Mouse (Mus musculus): Measurements from ENCODE around the gene Rflna. TPM values are rescaled to one million over a fixed set of nuclear protein-coding genes. Genes with fewer than 3 reads are reported as not detected.

Rflna gene
- total RNA-seq (2017): not detected in 2 replicates

GRCm38 (mm10) chr5:125002969-125003872, at the start of gene Rflna:
Rflna (plus strand) TSS chr5:125003221.
- ATAC-seq (replicated peaks in 1 of 2; ENCODE audit: insufficient read depth in 1 of 2, low FRiP score in 2 of 2, low TSS enrichment in 1 of 2, low read depth in 1 of 2, poor library complexity in 2 of 2, severe bottlenecking in 2 of 2): no peak; a peak in 1 of 4 replicates

GRCm38 (mm10) chr5:124954404-124955305, 48.4 kb upstream of the Rflna start:
- ATAC-seq (replicated peaks in 1 of 2; ENCODE audit: insufficient read depth in 1 of 2, low FRiP score in 2 of 2, low TSS enrichment in 1 of 2, low read depth in 1 of 2, poor library complexity in 2 of 2, severe bottlenecking in 2 of 2): peak; percentile 67 to 70

- ATAC-seq (replicated peaks in 1 of 2; ENCODE audit: insufficient read depth in 1 of 2, low FRiP score in 2 of 2, low TSS enrichment in 1 of 2, low read depth in 1 of 2, poor library complexity in 2 of 2, severe bottlenecking in 2 of 2): no peak
These were observed 45.5 kb upstream of the Rflna start for GRCm38 (mm10) chr5:124957491-124957890.

GRCm38 (mm10) chr5:124959099-124959498, 43.9 kb upstream of the Rflna start:
- ATAC-seq (replicated peaks in 1 of 2; ENCODE audit: insufficient read depth in 1 of 2, low FRiP score in 2 of 2, low TSS enrichment in 1 of 2, low read depth in 1 of 2, poor library complexity in 2 of 2, severe bottlenecking in 2 of 2): no peak

GRCm38 (mm10) chr5:124960131-124960901, 42.7 kb upstream of the Rflna start:
- no peak for ATAC-seq (replicated peaks in 1 of 2; ENCODE audit: insufficient read depth in 1 of 2, low FRiP score in 2 of 2, low TSS enrichment in 1 of 2, low read depth in 1 of 2, poor library complexity in 2 of 2, severe bottlenecking in 2 of 2)

- ATAC-seq (replicated peaks in 1 of 2; ENCODE audit: insufficient read depth in 1 of 2, low FRiP score in 2 of 2, low TSS enrichment in 1 of 2, low read depth in 1 of 2, poor library complexity in 2 of 2, severe bottlenecking in 2 of 2): no peak
These were observed 41.6 kb upstream of the Rflna start for GRCm38 (mm10) chr5:124961433-124961832.

- no peak for ATAC-seq (replicated peaks in 1 of 2; ENCODE audit: insufficient read depth in 1 of 2, low FRiP score in 2 of 2, low TSS enrichment in 1 of 2, low read depth in 1 of 2, poor library complexity in 2 of 2, severe bottlenecking in 2 of 2)
These were observed 40.3 kb upstream of the Rflna start for GRCm38 (mm10) chr5:124962761-124963160.

- no peak for ATAC-seq (replicated peaks in 1 of 2; ENCODE audit: insufficient read depth in 1 of 2, low FRiP score in 2 of 2, low TSS enrichment in 1 of 2, low read depth in 1 of 2, poor library complexity in 2 of 2, severe bottlenecking in 2 of 2)
These were observed 39.0 kb upstream of the Rflna start for GRCm38 (mm10) chr5:124963806-124964672.

GRCm38 (mm10) chr5:124966622-124967332, 36.2 kb upstream of the Rflna start:
- ATAC-seq (replicated peaks in 1 of 2; ENCODE audit: insufficient read depth in 1 of 2, low FRiP score in 2 of 2, low TSS enrichment in 1 of 2, low read depth in 1 of 2, poor library complexity in 2 of 2, severe bottlenecking in 2 of 2): no peak

GRCm38 (mm10) chr5:124969790-124970189, 33.2 kb upstream of the Rflna start:
- no peak for ATAC-seq (replicated peaks in 1 of 2; ENCODE audit: insufficient read depth in 1 of 2, low FRiP score in 2 of 2, low TSS enrichment in 1 of 2, low read depth in 1 of 2, poor library complexity in 2 of 2, severe bottlenecking in 2 of 2)

GRCm38 (mm10) chr5:124986222-124986621, 16.8 kb upstream of the Rflna start:
- ATAC-seq (replicated peaks in 1 of 2; ENCODE audit: insufficient read depth in 1 of 2, low FRiP score in 2 of 2, low TSS enrichment in 1 of 2, low read depth in 1 of 2, poor library complexity in 2 of 2, severe bottlenecking in 2 of 2): no peak

- no peak for ATAC-seq (replicated peaks in 1 of 2; ENCODE audit: insufficient read depth in 1 of 2, low FRiP score in 2 of 2, low TSS enrichment in 1 of 2, low read depth in 1 of 2, poor library complexity in 2 of 2, severe bottlenecking in 2 of 2)
These were observed 16.4 kb upstream of the Rflna start for GRCm38 (mm10) chr5:124986656-124987055.

GRCm38 (mm10) chr5:124989724-124990123, 13.3 kb upstream of the Rflna start:
- ATAC-seq (replicated peaks in 1 of 2; ENCODE audit: insufficient read depth in 1 of 2, low FRiP score in 2 of 2, low TSS enrichment in 1 of 2, low read depth in 1 of 2, poor library complexity in 2 of 2, severe bottlenecking in 2 of 2): no peak

- no peak for ATAC-seq (replicated peaks in 1 of 2; ENCODE audit: insufficient read depth in 1 of 2, low FRiP score in 2 of 2, low TSS enrichment in 1 of 2, low read depth in 1 of 2, poor library complexity in 2 of 2, severe bottlenecking in 2 of 2)
These were observed 10.7 kb upstream of the Rflna start for GRCm38 (mm10) chr5:124992323-124992722.

GRCm38 (mm10) chr5:124992891-124993290, 10.1 kb upstream of the Rflna start:
- ATAC-seq (replicated peaks in 1 of 2; ENCODE audit: insufficient read depth in 1 of 2, low FRiP score in 2 of 2, low TSS enrichment in 1 of 2, low read depth in 1 of 2, poor library complexity in 2 of 2, severe bottlenecking in 2 of 2): peak; percentile 39 to 57; a peak in 2 of 4 replicates

- ATAC-seq (replicated peaks in 1 of 2; ENCODE audit: insufficient read depth in 1 of 2, low FRiP score in 2 of 2, low TSS enrichment in 1 of 2, low read depth in 1 of 2, poor library complexity in 2 of 2, severe bottlenecking in 2 of 2): peak; percentile 65 to 75
These were observed 6.2 kb upstream of the Rflna start for GRCm38 (mm10) chr5:124996816-124997215.
